Mouse (Mus musculus) MEL (cell line): ENCODE results near the gene Gm42715. TPM values are rescaled to one million over a fixed set of nuclear protein-coding genes. Genes with fewer than 3 reads are reported as not detected.

Source experiments
- DNase-seq: peaks from one replicate; pipeline ENCODE4 v3.0.0; 2011; ENCODE audit warnings: low read depth, low spot score
- H3K27ac ChIP-seq: 2 replicates; pipeline ENCODE4 v1.5.1; 2012; ENCODE audit warnings: low read depth, mild to moderate bottlenecking, control low read depth, low read length, moderate library complexity; ENCODE audit not compliant: control insufficient read depth
- H3K27me3 ChIP-seq, 2 experiments: fragments of 150-350 bp in 1 of 2; sonication (generic) in 1 of 2; 2 replicates each; pipeline ENCODE4 v1.6.1; 2012; ENCODE audit warnings: low read length in 2 of 2, mild to moderate bottlenecking in 2 of 2, improper control_type of control experiment in 1 of 2, moderate library complexity in 1 of 2; ENCODE audit not compliant: insufficient read depth in 2 of 2, control insufficient read depth in 1 of 2
- H3K36me3 ChIP-seq, 2 experiments: 2 replicates each; pipeline ENCODE4 v1.6.1; 2012 to 2014; ENCODE audit warnings: low read length in 2 of 2, improper control_type of control experiment in 1 of 2, inconsistent platforms in 1 of 2, mild to moderate bottlenecking in 1 of 2; ENCODE audit not compliant: insufficient read depth in 2 of 2, control insufficient read depth in 1 of 2
- H3K4me1 ChIP-seq, 2 experiments: fragments of 150-350 bp in 1 of 2; sonication (generic) in 1 of 2; 2 replicates each; pipeline ENCODE4 v1.6.1; 2012; ENCODE audit warnings: low read length in 2 of 2, improper control_type of control experiment in 1 of 2, mild to moderate bottlenecking in 1 of 2; ENCODE audit not compliant: insufficient read depth in 2 of 2, control insufficient read depth in 1 of 2
- H3K4me3 ChIP-seq, 2 experiments: fragments of 150-350 bp in 1 of 2; sonication (generic) in 1 of 2; 2 replicates each; pipeline ENCODE4 v1.5.1; 2012; ENCODE audit warnings: low read depth in 2 of 2, low read length in 2 of 2, mild to moderate bottlenecking in 2 of 2, moderate library complexity in 2 of 2, control low read depth in 1 of 2, improper control_type of control experiment in 1 of 2; ENCODE audit not compliant: control insufficient read depth in 1 of 2, insufficient read depth in 1 of 2
- H3K79me2 ChIP-seq: 2 replicates; pipeline ENCODE4 v1.6.1; 2012; ENCODE audit warnings: mild to moderate bottlenecking, low read length, moderate library complexity; ENCODE audit not compliant: control insufficient read depth, poor library complexity, insufficient read depth
- H3K9ac ChIP-seq: 2 replicates; pipeline ENCODE4 v1.6.1; 2012; ENCODE audit warnings: low read depth, mild to moderate bottlenecking, control low read depth, low read length, moderate library complexity; ENCODE audit not compliant: control insufficient read depth, poor library complexity, severe bottlenecking
- H3K9me3 ChIP-seq: fragments of 150-350 bp; sonication (generic); replicated peaks from 2 replicates; pipeline ENCODE4 v1.6.1; 2012; ENCODE audit warnings: mild to moderate bottlenecking, low read length, improper control_type of control experiment, moderate library complexity; ENCODE audit not compliant: insufficient read depth
- BHLHE40 ChIP-seq: IDR thresholded peaks from 2 replicates; pipeline ENCODE4 v1.6.1; 2012; ENCODE audit warnings: low read depth, mild to moderate bottlenecking, inconsistent platforms, low read length, improper control_type of control experiment, borderline replicate concordance
- CHD1 ChIP-seq: IDR thresholded peaks from 2 replicates; pipeline ENCODE4 v1.6.1; 2012; ENCODE audit warnings: low read depth, mild to moderate bottlenecking, inconsistent platforms, low read length, improper control_type of control experiment
- CHD2 ChIP-seq: IDR thresholded peaks from 2 replicates; pipeline ENCODE4 v1.6.1; 2011; ENCODE audit warnings: low read length, improper control_type of control experiment
- CTCF ChIP-seq, 3 experiments: IDR thresholded peaks in 2 of 3; conservative IDR thresholded peaks in 1 of 3; 2 replicates each; pipeline ENCODE4 v1.5.1; 2011 to 2012; ENCODE audit warnings: low read length in 3 of 3, low read depth in 2 of 3, mild to moderate bottlenecking in 2 of 3, improper control_type of control experiment in 1 of 3, inconsistent platforms in 1 of 3, mixed read lengths in 1 of 3, moderate library complexity in 1 of 3; ENCODE audit not compliant: control insufficient read depth in 1 of 3, insufficient read depth in 1 of 3, poor library complexity in 1 of 3, severe bottlenecking in 1 of 3
- ELF1 ChIP-seq: IDR thresholded peaks from 2 replicates; pipeline ENCODE4 v1.6.1; 2014; ENCODE audit warnings: low read depth, mild to moderate bottlenecking, inconsistent platforms, low read length, improper control_type of control experiment, moderate library complexity
- ETS1 ChIP-seq: IDR thresholded peaks from 2 replicates; pipeline ENCODE4 v1.6.1; 2012; ENCODE audit warnings: low read depth, mild to moderate bottlenecking, inconsistent platforms, low read length, improper control_type of control experiment, moderate library complexity
- GABPA ChIP-seq: IDR thresholded peaks from 2 replicates; pipeline ENCODE4 v1.6.1; 2012; ENCODE audit warnings: low read depth, mild to moderate bottlenecking, inconsistent platforms, low read length, improper control_type of control experiment, moderate library complexity
- HCFC1 ChIP-seq: IDR thresholded peaks from 2 replicates; pipeline ENCODE4 v1.6.1; 2012; ENCODE audit warnings: low read depth, mild to moderate bottlenecking, inconsistent platforms, low read length, improper control_type of control experiment, moderate library complexity
- JUND ChIP-seq: IDR thresholded peaks from 2 replicates; pipeline ENCODE4 v1.6.1; 2011; ENCODE audit warnings: low read depth, mild to moderate bottlenecking, improper control_type of control experiment, low read length
- MAFK ChIP-seq: IDR thresholded peaks from 2 replicates; pipeline ENCODE4 v1.6.1; 2011; ENCODE audit warnings: low read depth, mild to moderate bottlenecking, low read length, improper control_type of control experiment, borderline replicate concordance
- MAX ChIP-seq: IDR thresholded peaks from 2 replicates; pipeline ENCODE4 v1.6.1; 2011; ENCODE audit warnings: low read length, improper control_type of control experiment
- MAZ ChIP-seq: IDR thresholded peaks from 2 replicates; pipeline ENCODE4 v1.6.1; 2012; ENCODE audit warnings: low read depth, mild to moderate bottlenecking, inconsistent platforms, low read length, improper control_type of control experiment
- MEF2A ChIP-seq: IDR thresholded peaks from 2 replicates; pipeline ENCODE4 v1.6.1; 2014; ENCODE audit warnings: low read depth, mild to moderate bottlenecking, inconsistent platforms, low read length, improper control_type of control experiment; ENCODE audit not compliant: poor library complexity, insufficient replicate concordance, severe bottlenecking; ENCODE audit errors: extremely low read depth
- MYB ChIP-seq: IDR thresholded peaks from 2 replicates; pipeline ENCODE4 v1.6.1; 2011; ENCODE audit warnings: mild to moderate bottlenecking, low read depth, low read length, improper control_type of control experiment
- NELFE ChIP-seq: IDR thresholded peaks from 2 replicates; pipeline ENCODE4 v1.6.1; 2011; ENCODE audit warnings: low read depth, low read length, improper control_type of control experiment
- NRF1 ChIP-seq: IDR thresholded peaks from 2 replicates; pipeline ENCODE4 v1.6.1; 2014; ENCODE audit warnings: low read depth, mild to moderate bottlenecking, inconsistent platforms, low read length, improper control_type of control experiment, moderate library complexity; ENCODE audit not compliant: poor library complexity, insufficient read depth, severe bottlenecking
- POLR2AphosphoS2 ChIP-seq: IDR thresholded peaks from 2 replicates; pipeline ENCODE4 v1.6.1; 2011; ENCODE audit warnings: low read length, improper control_type of control experiment
- POLR2AphosphoS5 ChIP-seq: IDR thresholded peaks from 2 replicates; pipeline ENCODE4 v1.6.1; 2012; ENCODE audit warnings: low read depth, borderline replicate concordance, mild to moderate bottlenecking, inconsistent platforms, low read length, moderate library complexity, mixed read lengths
- SIN3A ChIP-seq: IDR thresholded peaks from 2 replicates; pipeline ENCODE4 v1.6.1; 2012; ENCODE audit warnings: low read length, improper control_type of control experiment, inconsistent platforms
- TBP ChIP-seq: IDR thresholded peaks from 2 replicates; pipeline ENCODE4 v1.8.0; 2011; ENCODE audit warnings: low read depth, low read length, improper control_type of control experiment
- TCF12 ChIP-seq: IDR thresholded peaks from 2 replicates; pipeline ENCODE4 v1.6.1; 2014; ENCODE audit warnings: low read depth, mild to moderate bottlenecking, inconsistent platforms, low read length, improper control_type of control experiment, moderate library complexity
- UBTF ChIP-seq: IDR thresholded peaks from 2 replicates; pipeline ENCODE4 v1.6.1; 2012; ENCODE audit warnings: low read depth, mild to moderate bottlenecking, inconsistent platforms, low read length, improper control_type of control experiment, moderate library complexity, borderline replicate concordance; ENCODE audit not compliant: insufficient read depth
- USF1 ChIP-seq: IDR thresholded peaks from 2 replicates; pipeline ENCODE4 v1.6.1; 2014; ENCODE audit warnings: low read depth, mild to moderate bottlenecking, inconsistent platforms, low read length, improper control_type of control experiment, moderate library complexity
- USF2 ChIP-seq, 2 experiments: IDR thresholded peaks; 2 replicates each; pipeline ENCODE4 v1.6.1; 2011 to 2012; ENCODE audit warnings: improper control_type of control experiment in 2 of 2, low read length in 2 of 2, borderline replicate concordance in 1 of 2, inconsistent platforms in 1 of 2, low read depth in 1 of 2, mild to moderate bottlenecking in 1 of 2; ENCODE audit not compliant: insufficient read depth in 1 of 2
- ZKSCAN1 ChIP-seq: IDR thresholded peaks from 2 replicates; pipeline ENCODE4 v1.6.1; 2012; ENCODE audit warnings: low read depth, mild to moderate bottlenecking, inconsistent platforms, low read length, improper control_type of control experiment, moderate library complexity
- polyA plus RNA-seq, 2 experiments: library from polyadenylated mRNA; stranded (reverse) in 1 of 2; unstranded in 1 of 2; fragments of >175 nt in 1 of 2; fragments of >200 nt in 1 of 2; gene quantifications; 2 replicates each; pipeline versions ENCODE4 v1.2.1 to v1.2.4; 2012; ENCODE audit warnings: low replicate concordance in 2 of 2, low read depth in 1 of 2; ENCODE audit not compliant: insufficient read length in 2 of 2, insufficient read depth in 1 of 2, missing spikeins in 1 of 2
- total RNA-seq: library from RNA; depleted of rRNA; stranded (reverse); fragments of 300-350 nt; gene quantifications from 2 replicates; pipeline ENCODE4 v1.2.3, GENCODE M21; 2012

The Gm42715 gene
- total and polyA plus RNA-seq, 3 experiments = 9.0 to 25.4 TPM; not detected in 1

DNA sequence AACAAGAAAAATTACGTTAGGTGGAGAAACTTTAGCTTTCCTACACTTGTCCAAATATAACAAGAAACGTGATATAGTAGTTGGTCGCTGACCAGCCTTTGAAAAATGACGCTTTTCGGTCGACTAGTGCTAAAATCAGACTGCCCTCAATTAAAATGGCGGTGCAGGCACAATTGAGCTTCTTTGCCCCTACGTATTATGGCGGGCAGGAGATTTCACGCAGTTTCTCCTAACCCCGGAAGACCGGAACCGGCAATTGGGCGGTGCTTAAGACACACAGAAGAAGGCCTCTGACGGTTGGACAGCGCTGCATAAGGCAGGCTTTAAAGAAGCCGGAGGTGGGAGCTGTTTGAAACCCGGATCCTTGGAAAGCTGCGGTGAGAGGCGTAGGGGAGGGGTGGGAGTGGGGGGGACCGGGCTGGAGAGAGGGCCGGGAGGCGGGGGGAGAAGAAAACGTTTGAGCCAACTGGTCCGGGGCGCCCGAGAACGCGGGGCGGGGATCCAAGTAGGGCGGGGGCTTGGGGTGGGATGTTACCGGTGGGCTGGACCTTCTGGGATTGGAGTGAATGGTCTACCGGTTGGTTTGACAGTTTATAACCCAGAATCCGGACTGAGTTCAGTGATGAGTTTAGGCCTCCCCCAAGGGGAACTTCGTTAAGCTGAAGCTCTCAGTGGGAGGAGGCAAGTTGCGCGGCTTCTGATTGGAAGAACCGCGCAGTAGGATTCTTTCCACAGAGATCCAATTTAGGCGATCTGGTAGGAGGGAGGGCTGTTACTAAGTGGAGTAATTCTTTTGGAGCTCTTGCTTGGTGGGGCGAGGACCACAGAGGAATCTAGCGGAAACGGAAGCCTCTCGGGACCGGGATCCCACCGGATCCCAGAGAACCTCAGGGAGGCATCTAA is 48.4 kb upstream of the Gm42715 start (continued):
- TF ChIP-seq ZKSCAN1 = no peak
- TF ChIP-seq NRF1 = peak; percentile 58
- peak; percentile 88 for TF ChIP-seq SIN3A
- TF ChIP-seq CTCF (IDR thresholded peaks at IDR 0.05 in 2 of 3, conservative IDR thresholded peaks at IDR 0.05 in 1 of 3; ENCODE audit: control insufficient read depth in 1 of 3, insufficient read depth in 1 of 3, low read depth in 2 of 3, low read length in 3 of 3, poor library complexity in 1 of 3, severe bottlenecking in 1 of 3) = no peak
- TF ChIP-seq MAX = peak; percentile 72
- no peak for TF ChIP-seq JUND
- TF ChIP-seq ETS1 = peak; percentile 52; the same call in 1 of the 2 replicates
- TF ChIP-seq MYB = peak; percentile 63
- peak; percentile 69 for TF ChIP-seq NELFE
- TF ChIP-seq MAFK = no peak
- peak; percentile 68 for TF ChIP-seq CHD2
- no peak for TF ChIP-seq BHLHE40
- peak; percentile 77 for TF ChIP-seq TCF12
- TF ChIP-seq USF1 = 0 out of 2 replicates have a peak, but pooled peaks have one; percentile 1
- no peak for TF ChIP-seq UBTF
- peak; percentile 94 for TF ChIP-seq ELF1
- peak; percentile 84 for TF ChIP-seq MAZ
- TF ChIP-seq USF2 (IDR thresholded peaks at IDR 0.05; ENCODE audit: borderline replicate concordance in 1 of 2, insufficient read depth in 1 of 2, low read depth in 1 of 2, low read length in 2 of 2) = no peak
- TF ChIP-seq POLR2AphosphoS5 = no peak

DNA sequence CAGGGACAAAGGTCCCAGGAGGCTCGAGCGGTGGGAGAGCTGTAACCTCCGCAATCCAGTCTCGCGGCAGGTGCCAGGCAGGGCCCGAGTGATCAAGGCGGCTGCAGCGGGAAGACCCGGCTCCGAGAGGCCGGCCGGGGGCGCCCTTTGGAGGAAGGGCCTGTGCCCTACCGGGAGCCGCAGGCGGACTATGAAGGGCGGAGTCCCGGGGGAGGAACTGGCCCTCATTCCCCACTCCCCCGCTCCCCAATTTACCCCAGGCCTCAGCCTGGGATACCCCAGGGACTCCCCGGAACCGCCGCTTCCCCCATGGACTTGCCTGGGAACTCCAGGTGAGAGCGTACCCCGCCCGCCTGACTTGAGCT is 47.8 kb upstream of the Gm42715 start:
- Histone ChIP-seq H3K9me3 (no peaks in the 10 kb centered on the region), H3K4me1 (peaks cover 0 to 5% of the 10 kb centered on the region in 2 experiments; a peak in 3 of 4 replicates), H3K27ac (peak overlapping the region; percentile 97), H3K27me3 (no peaks in the 10 kb centered on the region), H3K9ac (peak overlapping the region; percentile 86), H3K79me2 (peaks cover 19% of the 10 kb centered on the region), H3K4me3 (peak overlapping the region; percentile 79 to 80), H3K36me3 (peaks cover 0 to 6% of the 10 kb centered on the region in 2 experiments; a peak in 3 of 4 replicates)
- TF ChIP-seq NRF1 = no peak
- TF ChIP-seq CHD1 = no peak; the same call in 1 of the 2 replicates
- TF ChIP-seq CTCF (IDR thresholded peaks at IDR 0.05 in 2 of 3, conservative IDR thresholded peaks at IDR 0.05 in 1 of 3; ENCODE audit: control insufficient read depth in 1 of 3, insufficient read depth in 1 of 3, low read depth in 2 of 3, low read length in 3 of 3, poor library complexity in 1 of 3, severe bottlenecking in 1 of 3) = peak in 2 of 3 experiments; percentile 8 to 19; a peak in 2 of 6 replicates
- no peak for TF ChIP-seq MEF2A
- no peak for TF ChIP-seq TBP
- TF ChIP-seq CHD2 = no peak
- no peak for TF ChIP-seq MAZ
- peak; percentile 27; the same call in 1 of the 2 replicates for TF ChIP-seq GABPA
- TF ChIP-seq POLR2AphosphoS2 = no peak
- TF ChIP-seq HCFC1 = no peak
- no peak for DNase-seq
